Mouse (Mus musculus) bone marrow, adult 2 months (tissue): ENCODE results near the gene Dlg2.

Experiments used
- CTCF ChIP-seq: fragments of 200-500 bp; IDR thresholded peaks from 2 replicates; pipeline ENCODE4 v1.5.1; 2011; ENCODE audit warnings: low read length, control low read depth; ENCODE audit not compliant: control insufficient read depth, insufficient read depth
- POLR2A ChIP-seq: fragments of 200-500 bp; IDR thresholded peaks from 2 replicates; pipeline ENCODE4 v1.6.1; 2011; ENCODE audit warnings: low read depth, mild to moderate bottlenecking, control low read depth, low read length, borderline replicate concordance; ENCODE audit not compliant: control insufficient read depth

GRCm38 (mm10) chr7:92095198-92095597, 1618.7 kb downstream of the Dlg2 start:
- TF ChIP-seq POLR2A (no peak), CTCF (no peak)
